ENCODE assay signal across 8 mouse cellular contexts in genomic region chr2:27507562-27507961, GRCm38 (mm10). TPM values are rescaled to one million over a fixed set of nuclear protein-coding genes. Genes with fewer than 3 reads are reported as not detected.
DNase-seq lines count a peak whose midpoint lies in the region; ATAC-seq and TF ChIP-seq lines count a peak whose summit lies in the region.

Gene Brd3 (minus strand): TSS chr2:27507662.

- no peak within 1 kb of the TSS for H3K27ac ChIP-seq in embryonic facial prominence, embryonic 10.5 days (replicated peaks)
- H3K27ac ChIP-seq in heart, embryonic 12.5 days (ENCODE audit: poor library complexity, severe bottlenecking): no peak within 1 kb of the TSS
- no peak within 1 kb of the TSS for H3K27ac ChIP-seq in midbrain, postnatal 0 days (ENCODE audit: low read depth, low read length)

- DNase-seq in lung, adult 2 months: no peak
- DNase-seq in lung, postnatal 36 days: no peak
- no peak for DNase-seq in embryonic facial prominence, embryonic 10.5 days (ENCODE audit: low spot score)
- no peak for DNase-seq in left cerebral cortex, adult 8-10 months (ENCODE audit: low spot score in 2 of 2)
- DNase-seq in midbrain, postnatal 0 days (ENCODE audit: low spot score): no peak
- DNase-seq in urinary bladder, postnatal 14 days (ENCODE audit: low spot score): no peak
- DNase-seq in thymus, adult 18-20 months: no peak

- no peaks in the 10 kb centered on the region for H3K27me3 ChIP-seq in embryonic facial prominence, embryonic 10.5 days (replicated peaks; ENCODE audit: low read depth, poor library complexity, severe bottlenecking)
- H3K27me3 ChIP-seq in heart, embryonic 12.5 days (replicated peaks): no peaks in the 10 kb centered on the region
- no peaks in the 10 kb centered on the region for H3K27me3 ChIP-seq in midbrain, postnatal 0 days (ENCODE audit: insufficient read depth, low read length)

- peaks cover 9% of the 10 kb centered on the region; the same call in 1 of the 2 replicates for H3K4me1 ChIP-seq in lung, adult 2 months (ENCODE audit: control insufficient read depth, insufficient read depth, low read length)
- peaks cover 26% of the 10 kb centered on the region for H3K4me1 ChIP-seq in embryonic facial prominence, embryonic 10.5 days
- H3K4me1 ChIP-seq in heart, embryonic 12.5 days (replicated peaks): peaks cover 33% of the 10 kb centered on the region
- no peaks in the 10 kb centered on the region for H3K4me1 ChIP-seq in midbrain, postnatal 0 days (ENCODE audit: insufficient read depth, low read length)

- no peak within 1 kb of the TSS for H3K4me2 ChIP-seq in heart, embryonic 12.5 days
- no peak within 1 kb of the TSS for H3K4me2 ChIP-seq in midbrain, postnatal 0 days (ENCODE audit: low read depth, low read length, poor library complexity, severe bottlenecking)

- H3K4me3 ChIP-seq in lung, adult 2 months (replicated peaks; ENCODE audit: extremely low read depth, low read depth, low read length): no peak within 1 kb of the TSS
- no peak within 1 kb of the TSS for H3K4me3 ChIP-seq in embryonic facial prominence, embryonic 10.5 days
- no peak within 1 kb of the TSS for H3K4me3 ChIP-seq in heart, embryonic 12.5 days
- no peak within 1 kb of the TSS for H3K4me3 ChIP-seq in midbrain, postnatal 0 days (ENCODE audit: low read depth, low read length)

- H3K36me3 ChIP-seq in embryonic facial prominence, embryonic 10.5 days (replicated peaks): no peaks in the 10 kb centered on the region
- H3K36me3 ChIP-seq in heart, embryonic 12.5 days: no peaks in the 10 kb centered on the region
- no peaks in the 10 kb centered on the region for H3K36me3 ChIP-seq in midbrain, postnatal 0 days (ENCODE audit: insufficient read depth, low read length)

- TF ChIP-seq CTCF in lung, adult 2 months (IDR thresholded peaks at IDR 0.05; ENCODE audit: insufficient read depth, low read length): no peak
- no peak for TF ChIP-seq CTCF in midbrain, postnatal 0 days (IDR thresholded peaks at IDR 0.05)

- H3K9me3 ChIP-seq in embryonic facial prominence, embryonic 10.5 days: 0 out of 2 replicates have a peak, but pooled peaks cover 4% of the 10 kb centered on the region
- H3K9me3 ChIP-seq in heart, embryonic 12.5 days (replicated peaks): no peaks in the 10 kb centered on the region
- no peaks in the 10 kb centered on the region for H3K9me3 ChIP-seq in midbrain, postnatal 0 days (ENCODE audit: low read length)

- 90% methylated on average over 4 of the region's 4 CpGs for WGBS in lung, adult 2 months
- WGBS in embryonic facial prominence, embryonic 10.5 days: 72% methylated on average over 4 of the region's 4 CpGs
- 72% methylated on average over 4 of the region's 4 CpGs for WGBS in heart, embryonic 12.5 days
- WGBS in midbrain, postnatal 0 days: 78% methylated on average over 4 of the region's 4 CpGs

- 0 out of 2 replicates have a peak within 1 kb of the TSS, but pooled peaks have one; percentile 25 for H3K9ac ChIP-seq in heart, embryonic 12.5 days
- H3K9ac ChIP-seq in midbrain, postnatal 0 days (replicated peaks; ENCODE audit: low read length, poor library complexity, severe bottlenecking): no peak within 1 kb of the TSS

- no peak for ATAC-seq in heart, embryonic 12.5 days (ENCODE audit: insufficient number of reproducible peaks, low FRiP score)
- ATAC-seq in midbrain, postnatal 0 days (ENCODE audit: low FRiP score): no peak

- TF ChIP-seq POLR2A in lung, adult 2 months (IDR thresholded peaks at IDR 0.05; ENCODE audit: borderline replicate concordance, extremely low read depth, low read depth, low read length): no peak

RNA-seq across cellular contexts. Expression of gene Brd3, which starts in this region (rescaled TPM):
- 22.5 and 24.8 TPM in 2 replicates for polyA plus RNA-seq in lung, adult 2 months (2012; rRNA removed)
- 189 and 195 TPM in 2 replicates for polyA plus RNA-seq in embryonic facial prominence, embryonic 10.5 days (2016; fragmentation: Nextera tagmentation; extraction: Ambion mirVana)
- polyA plus RNA-seq in heart, embryonic 12.5 days (2016; fragmentation: Nextera tagmentation; extraction: Ambion mirVana): 80.9 and 87.1 TPM in 2 replicates
- total RNA-seq in left cerebral cortex, adult 8-10 months (2022): 10 to 100 TPM; 37.6 to 44.5 (median 44.0) TPM
- 43.8 and 54.7 TPM in 2 replicates for total RNA-seq in midbrain, postnatal 0 days (2014; rRNA removed)
- 124 TPM in 2 replicates for polyA plus RNA-seq in midbrain, postnatal 0 days (2015; fragmentation: Nextera tagmentation; extraction: Ambion mirVana)
